ENCODE assay signal across 9 mouse cellular contexts in genomic region chr12:55518061-55518738, GRCm38 (mm10). TPM values are rescaled to one million over a fixed set of nuclear protein-coding genes. Genes with fewer than 3 reads are reported as not detected.
DNase-seq lines count a peak whose midpoint lies in the region; ATAC-seq and TF ChIP-seq lines count a peak whose summit lies in the region.
"Had no signal": no experiment of that assay in that cellular context is flagged by ENCODE, and none has a peak within 500 bp of the region (broad histone marks: within the 10 kb centered on the region; RNA-seq: fewer than 3 reads in every experiment).

No protein-coding gene starts in this region.

- TF ChIP-seq POLR2A in lung, adult 2 months (IDR thresholded peaks at IDR 0.05; ENCODE audit: borderline replicate concordance, extremely low read depth, low read depth, low read length), result no peak

- no peak overlapping the region for H3K4me2 ChIP-seq in kidney, postnatal 0 days (ENCODE audit: low read length)
- no peak overlapping the region for H3K4me2 ChIP-seq in heart, postnatal 0 days (ENCODE audit: low read depth, low read length)
- H3K4me2 ChIP-seq in neural tube, embryonic 15.5 days, result peak overlapping the region; percentile 41
- H3K4me2 ChIP-seq: stomach, embryonic 15.5 days had no signal

- H3K9ac ChIP-seq in kidney, postnatal 0 days (ENCODE audit: low read depth, low read length), result no peak overlapping the region
- H3K9ac ChIP-seq in heart, postnatal 0 days (replicated peaks; ENCODE audit: low read depth, low read length), result no peak overlapping the region
- no peak overlapping the region for H3K9ac ChIP-seq in neural tube, embryonic 15.5 days (replicated peaks)
- H3K9ac ChIP-seq: stomach, embryonic 15.5 days had no signal

- TF ChIP-seq CTCF in kidney, postnatal 0 days (IDR thresholded peaks at IDR 0.05; ENCODE audit: low read depth), result peak; percentile 70
- peak; percentile 48 for TF ChIP-seq CTCF in heart, postnatal 0 days (IDR thresholded peaks at IDR 0.05; ENCODE audit: low read depth)
- TF ChIP-seq CTCF in lung, adult 2 months (IDR thresholded peaks at IDR 0.05; ENCODE audit: insufficient read depth, low read length), result peak; percentile 56

- H3K27ac ChIP-seq in kidney, postnatal 0 days, result no peak overlapping the region
- H3K27ac ChIP-seq in heart, postnatal 0 days (ENCODE audit: low read depth), result no peak overlapping the region
- H3K27ac ChIP-seq in neural tube, embryonic 15.5 days (replicated peaks), result no peak overlapping the region
- H3K27ac ChIP-seq: stomach, embryonic 15.5 days had no signal

- WGBS in kidney, postnatal 0 days, result 50% methylated on average over 15 of the region's 15 CpGs
- WGBS in heart, postnatal 0 days, result 44% methylated on average over 15 of the region's 15 CpGs
- 47% methylated on average over 15 of the region's 15 CpGs for WGBS in lung, adult 2 months
- WGBS in neural tube, embryonic 15.5 days, result 26% methylated on average over 15 of the region's 15 CpGs

- H3K9me3 ChIP-seq in kidney, postnatal 0 days (replicated peaks; ENCODE audit: low read length), result no peaks in the 10 kb centered on the region
- no peaks in the 10 kb centered on the region for H3K9me3 ChIP-seq in heart, postnatal 0 days (replicated peaks; ENCODE audit: control insufficient read depth, low read length)
- H3K9me3 ChIP-seq in neural tube, embryonic 15.5 days (replicated peaks), result no peaks in the 10 kb centered on the region
- H3K9me3 ChIP-seq: stomach, embryonic 15.5 days had no signal

- no peaks in the 10 kb centered on the region for H3K27me3 ChIP-seq in kidney, postnatal 0 days (ENCODE audit: insufficient read depth, low read length)
- H3K27me3 ChIP-seq in heart, postnatal 0 days (ENCODE audit: control insufficient read depth, insufficient read depth, low read length), result 0 out of 2 replicates have a peak, but pooled peaks cover 3% of the 10 kb centered on the region
- peaks cover 3% of the 10 kb centered on the region; the same call in 1 of the 2 replicates for H3K27me3 ChIP-seq in neural tube, embryonic 15.5 days (replicated peaks)
- H3K27me3 ChIP-seq: stomach, embryonic 15.5 days had no signal

- no peaks in the 10 kb centered on the region for H3K4me1 ChIP-seq in kidney, postnatal 0 days (replicated peaks; ENCODE audit: insufficient read depth, low read length)
- no peaks in the 10 kb centered on the region for H3K4me1 ChIP-seq in heart, postnatal 0 days (ENCODE audit: control insufficient read depth, insufficient read depth)
- no peaks in the 10 kb centered on the region for H3K4me1 ChIP-seq in lung, adult 2 months (ENCODE audit: control insufficient read depth, insufficient read depth, low read length)
- H3K4me1 ChIP-seq in neural tube, embryonic 15.5 days, result 0 out of 2 replicates have a peak, but pooled peaks cover 10% of the 10 kb centered on the region
- H3K4me1 ChIP-seq: stomach, embryonic 15.5 days had no signal

- H3K4me3 ChIP-seq in kidney, postnatal 0 days (replicated peaks; ENCODE audit: low read depth, low read length), result no peak overlapping the region
- H3K4me3 ChIP-seq in heart, postnatal 0 days (ENCODE audit: low read depth, low read length), result no peak overlapping the region
- H3K4me3 ChIP-seq in lung, adult 2 months (replicated peaks; ENCODE audit: extremely low read depth, low read depth, low read length), result no peak overlapping the region
- H3K4me3 ChIP-seq in neural tube, embryonic 15.5 days (replicated peaks), result no peak overlapping the region
- H3K4me3 ChIP-seq: stomach, embryonic 15.5 days had no signal

- H3K36me3 ChIP-seq in kidney, postnatal 0 days (ENCODE audit: insufficient read depth, low read length), result no peaks in the 10 kb centered on the region
- H3K36me3 ChIP-seq in heart, postnatal 0 days (replicated peaks; ENCODE audit: control insufficient read depth, insufficient read depth, low read length), result no peaks in the 10 kb centered on the region
- H3K36me3 ChIP-seq in neural tube, embryonic 15.5 days, result no peaks in the 10 kb centered on the region
- H3K36me3 ChIP-seq: stomach, embryonic 15.5 days had no signal

- DNase-seq in kidney, postnatal 0 days (ENCODE audit: low spot score), result peak; percentile 41
- DNase-seq in kidney, adult 11 months, result no peak
- peak; percentile 80 for DNase-seq in Muller cell, postnatal 12 days (ENCODE audit: inconsistent ontology term)
- peak; percentile 64 for DNase-seq in embryo, embryonic 11 days
- no peak for DNase-seq in heart, postnatal 0 days (ENCODE audit: low spot score)
- peak; percentile 23 for DNase-seq in lung, adult 2 months
- no peak for DNase-seq in urinary bladder, postnatal 10 days (ENCODE audit: low spot score)

- ATAC-seq in kidney, postnatal 0 days (replicated peaks; ENCODE audit: low FRiP score, low read depth), result no peak
- peak; percentile 27; the same call in 1 of the 2 replicates for ATAC-seq in heart, postnatal 0 days (ENCODE audit: insufficient read depth, low read depth)
- peak; percentile 70; the same call in 1 of the 2 replicates for ATAC-seq in neural tube, embryonic 15.5 days (ENCODE audit: low FRiP score)

- no peak for TF ChIP-seq EP300 in heart, postnatal 0 days (IDR thresholded peaks at IDR 0.05; ENCODE audit: low read depth)

RNA-seq across cellular contexts. Expression of gene Nfkbia, which starts 25.8 kb away (rescaled TPM):
- polyA plus RNA-seq in kidney, postnatal 0 days (2015; fragmentation: Nextera tagmentation; extraction: Ambion mirVana), result 73.1 and 82.7 TPM in 2 replicates
- 65.1 and 108 TPM in 2 replicates for total RNA-seq in heart, postnatal 0 days (2014; rRNA removed; ENCODE audit: low replicate concordance)
- polyA plus RNA-seq in heart, postnatal 0 days (2015; fragmentation: Nextera tagmentation; extraction: Ambion mirVana), result 67.1 and 72.4 TPM in 2 replicates
- polyA plus RNA-seq in lung, adult 2 months (2012; rRNA removed), result 282 and 367 TPM in 2 replicates
- 60.2 and 92.7 TPM in 2 replicates for polyA plus RNA-seq in neural tube, embryonic 15.5 days (2015; fragmentation: Nextera tagmentation; extraction: Ambion mirVana)

RNA-seq across cellular contexts. Expression of gene Aldoart2, which starts 46.8 kb away (rescaled TPM):
- not detected in 2 replicates for polyA plus RNA-seq in kidney, postnatal 0 days (2015; fragmentation: Nextera tagmentation; extraction: Ambion mirVana)
- not detected in 2 replicates for total RNA-seq in heart, postnatal 0 days (2014; rRNA removed; ENCODE audit: low replicate concordance)
- polyA plus RNA-seq in heart, postnatal 0 days (2015; fragmentation: Nextera tagmentation; extraction: Ambion mirVana), result not detected in 2 replicates
- polyA plus RNA-seq in lung, adult 2 months (2012; rRNA removed), result not detected in 2 replicates
- polyA plus RNA-seq in neural tube, embryonic 15.5 days (2015; fragmentation: Nextera tagmentation; extraction: Ambion mirVana), result 0.09 and 0.14 TPM in 2 replicates

Comparison
In these comparisons a context has a peak if more than half of its experiments do, and no peak if none do; other contexts are left out.
1. DNase-seq: peak in kidney, postnatal 0 days (single experiment), Muller cell, postnatal 12 days (single experiment), embryo, embryonic 11 days (single experiment) and lung, adult 2 months (single experiment); none in kidney, adult 11 months (single experiment), heart, postnatal 0 days (single experiment) and urinary bladder, postnatal 10 days (single experiment).
2. Peak in every context shown above with its lines, with median percentiles within 50 percentile points of each other: CTCF ChIP-seq.